In the genomic region with DNA sequence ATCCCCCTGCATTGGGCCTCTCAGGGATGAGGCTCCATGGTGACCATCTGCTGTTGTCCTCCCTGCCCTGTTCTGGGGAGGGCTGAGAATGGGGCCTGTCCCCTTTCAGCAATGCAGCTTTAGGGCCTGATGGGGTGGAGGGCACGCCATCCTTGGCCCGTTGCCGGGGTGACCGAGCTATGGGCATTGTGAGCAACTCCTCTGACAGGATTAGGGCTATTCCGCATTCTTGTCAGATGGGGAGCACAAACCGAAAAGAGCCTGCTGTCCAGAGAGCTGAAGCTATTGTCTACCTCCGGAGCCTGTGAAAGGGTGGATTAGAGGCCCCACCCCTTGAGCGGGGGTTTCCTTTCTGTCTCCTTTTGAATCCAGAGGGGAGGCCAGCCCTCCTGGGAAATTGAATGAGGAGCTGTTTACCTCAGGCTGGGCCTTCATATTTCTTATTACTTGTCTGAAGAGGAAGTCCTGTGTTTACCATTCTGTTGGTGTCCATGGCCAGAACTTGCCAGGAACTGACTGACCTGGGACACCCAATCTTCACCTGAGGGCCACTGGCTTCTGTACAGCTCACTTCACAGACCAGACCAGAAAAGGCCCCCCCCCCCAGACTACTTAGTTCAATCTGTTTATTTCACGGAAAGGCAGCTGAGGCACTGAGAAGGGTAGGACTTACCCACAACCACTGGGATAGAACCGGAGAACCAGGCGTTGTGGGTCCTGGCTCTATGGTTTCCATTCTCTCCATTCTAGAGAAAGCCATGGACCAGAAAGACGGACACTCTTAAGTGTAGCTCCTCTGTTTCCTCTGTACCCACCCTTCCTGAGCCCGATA, we compare ENCODE assay signal across 8 mouse cellular contexts. TPM values are rescaled to one million over a fixed set of nuclear protein-coding genes. Genes with fewer than 3 reads are reported as not detected.
DNase-seq lines count a peak whose midpoint lies in the region; ATAC-seq and TF ChIP-seq lines count a peak whose summit lies in the region.

No protein-coding gene starts in this region.

- no peak for TF ChIP-seq CTCF in layer of hippocampus, adult 2 months (conservative IDR thresholded peaks at IDR 0.05)
- no peak for TF ChIP-seq CTCF in midbrain, postnatal 0 days (IDR thresholded peaks at IDR 0.05)

- H3K27me3 ChIP-seq in forebrain, embryonic 12.5 days = no peaks in the 10 kb centered on the region
- H3K27me3 ChIP-seq in kidney, embryonic 16.5 days (ENCODE audit: insufficient read depth, low read length) = no peaks in the 10 kb centered on the region
- no peaks in the 10 kb centered on the region for H3K27me3 ChIP-seq in midbrain, postnatal 0 days (ENCODE audit: insufficient read depth, low read length)

- no peak overlapping the region for H3K9ac ChIP-seq in forebrain, embryonic 12.5 days
- H3K9ac ChIP-seq in kidney, embryonic 16.5 days (replicated peaks; ENCODE audit: low read length) = no peak overlapping the region
- peak overlapping the region; percentile 50 for H3K9ac ChIP-seq in midbrain, postnatal 0 days (replicated peaks; ENCODE audit: low read length, poor library complexity, severe bottlenecking)

- peak; percentile 88 for ATAC-seq in forebrain, embryonic 12.5 days (ENCODE audit: low FRiP score)
- peak; percentile 44; the same call in 1 of the 2 replicates for ATAC-seq in kidney, embryonic 16.5 days (ENCODE audit: low FRiP score, low TSS enrichment)
- peak; percentile 79 for ATAC-seq in midbrain, postnatal 0 days (ENCODE audit: low FRiP score)

- H3K9me3 ChIP-seq in forebrain, embryonic 12.5 days = no peaks in the 10 kb centered on the region
- no peaks in the 10 kb centered on the region for H3K9me3 ChIP-seq in kidney, embryonic 16.5 days (ENCODE audit: low read length)
- no peaks in the 10 kb centered on the region for H3K9me3 ChIP-seq in midbrain, postnatal 0 days (ENCODE audit: low read length)

- peak overlapping the region; percentile 44 for H3K4me2 ChIP-seq in forebrain, embryonic 12.5 days
- no peak overlapping the region for H3K4me2 ChIP-seq in kidney, embryonic 16.5 days (replicated peaks; ENCODE audit: low read depth, low read length)
- no peak overlapping the region; the same call in 1 of the 2 replicates for H3K4me2 ChIP-seq in midbrain, postnatal 0 days (ENCODE audit: low read depth, low read length, poor library complexity, severe bottlenecking)

- peaks cover 100% of the 10 kb centered on the region for H3K4me1 ChIP-seq in forebrain, embryonic 12.5 days
- H3K4me1 ChIP-seq in kidney, embryonic 16.5 days (ENCODE audit: insufficient read depth, low read length) = peaks cover 44% of the 10 kb centered on the region
- peaks cover 25% of the 10 kb centered on the region for H3K4me1 ChIP-seq in midbrain, postnatal 0 days (ENCODE audit: insufficient read depth, low read length)

- 6% methylated on average over 13 of the region's 13 CpGs for WGBS in forebrain, embryonic 12.5 days
- WGBS in kidney, embryonic 16.5 days = 38% methylated on average over 13 of the region's 13 CpGs
- 11% methylated on average over 13 of the region's 13 CpGs for WGBS in midbrain, postnatal 0 days

- H3K27ac ChIP-seq in layer of hippocampus, adult 2 months = 0 out of 2 replicates have a peak overlapping the region, but pooled peaks have one; percentile 10
- H3K27ac ChIP-seq in forebrain, embryonic 12.5 days = peak overlapping the region; percentile 99
- peak overlapping the region; percentile 51; the same call in 1 of the 2 replicates for H3K27ac ChIP-seq in kidney, embryonic 16.5 days (ENCODE audit: low read length)
- H3K27ac ChIP-seq in midbrain, postnatal 0 days (ENCODE audit: low read depth, low read length) = peak overlapping the region; percentile 82

- H3K36me3 ChIP-seq in forebrain, embryonic 12.5 days (replicated peaks) = peaks cover 43% of the 10 kb centered on the region
- no peaks in the 10 kb centered on the region for H3K36me3 ChIP-seq in kidney, embryonic 16.5 days (ENCODE audit: insufficient read depth, low read length)
- H3K36me3 ChIP-seq in midbrain, postnatal 0 days (ENCODE audit: insufficient read depth, low read length) = no peaks in the 10 kb centered on the region

- no peak for DNase-seq in layer of hippocampus, adult 2 months (ENCODE audit: low spot score in 2 of 2)
- no peak for DNase-seq in layer of hippocampus, adult 9-10 months (ENCODE audit: low spot score)
- peak; percentile 88 for DNase-seq in midbrain, postnatal 0 days (ENCODE audit: low spot score)
- no peak for DNase-seq in frontal cortex, adult 2 months (ENCODE audit: extremely low spot score in 1 of 2, low spot score in 1 of 2)
- DNase-seq in frontal cortex, postnatal 25 days (ENCODE audit: low spot score in 2 of 2) = no peak
- no peak for DNase-seq in adipocyte (ENCODE audit: low spot score)

- no peak overlapping the region for H3K4me3 ChIP-seq in layer of hippocampus, adult 2 months
- no peak overlapping the region; the same call in 1 of the 2 replicates for H3K4me3 ChIP-seq in forebrain, embryonic 12.5 days (replicated peaks)
- H3K4me3 ChIP-seq in kidney, embryonic 16.5 days (ENCODE audit: low read length) = no peak overlapping the region
- H3K4me3 ChIP-seq in midbrain, postnatal 0 days (ENCODE audit: low read depth, low read length) = no peak overlapping the region

RNA-seq across cellular contexts. Expression of a gene that starts 7.0 kb away (rescaled TPM):
- total RNA-seq in layer of hippocampus, adult 2 months (2021) = 1 to 10 TPM in 1 of 2 experiments, under 1 TPM in 1; 0.76 to 1.7 TPM
- 49.9 and 54.0 TPM in 2 replicates for polyA plus RNA-seq in forebrain, embryonic 12.5 days (2016; fragmentation: Nextera tagmentation; extraction: Ambion mirVana)
- polyA plus RNA-seq in kidney, embryonic 16.5 days (2015; fragmentation: Nextera tagmentation; extraction: Ambion mirVana) = 4.3 and 5.5 TPM in 2 replicates
- 7.0 and 7.1 TPM in 2 replicates for total RNA-seq in midbrain, postnatal 0 days (2014; rRNA removed)
- 9.9 TPM in 2 replicates for polyA plus RNA-seq in midbrain, postnatal 0 days (2015; fragmentation: Nextera tagmentation; extraction: Ambion mirVana)
- polyA plus RNA-seq in frontal cortex, adult 2 months (2012; rRNA removed) = 0.84 and 1.0 TPM in 2 replicates

RNA-seq across cellular contexts. Expression of a gene that starts 24.5 kb away (rescaled TPM):
- total RNA-seq in layer of hippocampus, adult 2 months (2021) = 1 to 10 TPM; 4.0 to 4.3 TPM
- 1.7 TPM in 2 replicates for polyA plus RNA-seq in forebrain, embryonic 12.5 days (2016; fragmentation: Nextera tagmentation; extraction: Ambion mirVana)
- polyA plus RNA-seq in kidney, embryonic 16.5 days (2015; fragmentation: Nextera tagmentation; extraction: Ambion mirVana) = 1.8 and 2.1 TPM in 2 replicates
- total RNA-seq in midbrain, postnatal 0 days (2014; rRNA removed) = 29.5 and 31.1 TPM in 2 replicates
- 12.4 and 14.8 TPM in 2 replicates for polyA plus RNA-seq in midbrain, postnatal 0 days (2015; fragmentation: Nextera tagmentation; extraction: Ambion mirVana)
- 8.8 and 10.1 TPM in 2 replicates for polyA plus RNA-seq in frontal cortex, adult 2 months (2012; rRNA removed)

Comparison
In these comparisons a context has a peak if more than half of its experiments do, and no peak if none do; other contexts are left out.
1. H3K27ac ChIP-seq: peak in every context shown above with its lines; median percentile 99 in forebrain, embryonic 12.5 days; 82 in midbrain, postnatal 0 days; 51 in kidney, embryonic 16.5 days; 10 in layer of hippocampus, adult 2 months.